Mouse (Mus musculus): ENCODE measurements around the gene Rnf225.
"Not testable (repeated sequence)": the region's sequence is repeated elsewhere in the genome, so short reads cannot be mapped to it uniquely, and the experiment has no call there.

Gene Rnf225

DNA sequence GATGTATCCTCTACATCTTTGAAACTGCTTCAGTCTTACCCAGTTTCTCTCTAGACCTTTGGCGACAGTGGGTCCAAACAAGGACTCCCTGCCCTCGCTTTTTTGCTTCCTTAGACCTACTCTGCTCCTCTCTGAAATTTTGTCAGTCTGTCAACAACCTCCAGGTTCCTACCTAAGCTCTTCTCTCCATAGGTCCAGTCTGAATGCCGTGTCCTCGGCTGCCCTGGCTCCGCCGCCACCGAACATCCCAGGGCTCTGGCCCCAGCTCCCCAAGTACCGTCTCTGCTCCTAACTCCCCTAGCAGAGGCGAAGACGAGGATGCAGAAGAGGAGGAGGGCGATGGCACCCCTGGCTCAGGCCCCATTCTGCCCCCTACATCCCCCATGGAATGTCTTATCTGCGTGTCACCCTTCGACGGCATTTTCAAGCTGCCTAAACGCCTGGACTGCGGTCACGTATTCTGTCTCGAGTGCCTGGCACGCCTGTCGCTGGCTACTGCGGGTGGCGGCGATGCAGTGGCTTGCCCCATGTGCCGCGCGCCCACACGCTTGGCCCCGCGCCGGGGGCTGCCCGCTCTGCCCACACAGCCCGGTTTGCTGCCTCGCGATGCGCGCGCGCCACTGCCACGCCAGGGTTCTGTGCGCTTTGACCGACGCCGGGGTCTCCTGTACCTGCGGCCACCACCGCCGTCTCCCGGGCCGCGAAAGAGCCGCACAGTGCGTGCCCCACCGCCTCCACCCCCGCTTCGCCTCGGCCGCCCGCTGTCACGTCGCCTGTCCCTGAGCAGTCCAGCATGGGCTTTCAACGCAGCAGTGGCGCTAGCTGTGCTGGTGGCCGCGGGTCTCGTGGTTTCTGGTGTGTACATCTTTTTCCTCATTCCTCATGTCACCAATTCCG is 725 bp downstream of the Rnf225 start:
- peak; percentile 61; the same call in 1 of the 2 replicates for ATAC-seq (ENCODE audit: insufficient number of reproducible peaks, low FRiP score, low TSS enrichment)

DNA sequence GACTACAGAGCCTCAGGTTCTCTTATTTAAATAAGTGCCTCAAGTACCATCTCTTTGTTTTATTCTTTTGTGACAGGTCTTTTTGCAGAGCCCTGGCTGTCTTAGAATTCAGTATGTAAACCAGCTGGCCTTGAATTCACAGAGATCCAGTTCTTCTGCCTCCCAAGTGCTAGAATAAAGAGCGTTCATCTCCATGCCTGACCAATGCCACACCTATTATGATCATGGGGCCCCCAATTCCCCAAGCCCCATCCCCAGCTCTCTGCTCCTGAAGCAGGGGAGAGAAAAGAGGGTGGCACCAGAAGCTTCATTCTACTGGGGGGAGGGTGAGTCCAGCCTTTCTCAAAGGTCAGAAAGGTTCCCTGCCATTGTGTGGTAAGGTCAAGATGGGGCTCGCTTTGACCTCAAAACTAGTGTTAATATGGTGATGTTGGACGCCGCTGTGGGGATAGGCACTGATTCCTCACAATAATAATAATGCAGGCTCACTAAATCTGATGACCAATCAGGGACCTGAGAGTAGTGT is 6.5 kb downstream of the Rnf225 start:
- ATAC-seq (ENCODE audit: insufficient number of reproducible peaks, low FRiP score, low TSS enrichment): no peak

DNA sequence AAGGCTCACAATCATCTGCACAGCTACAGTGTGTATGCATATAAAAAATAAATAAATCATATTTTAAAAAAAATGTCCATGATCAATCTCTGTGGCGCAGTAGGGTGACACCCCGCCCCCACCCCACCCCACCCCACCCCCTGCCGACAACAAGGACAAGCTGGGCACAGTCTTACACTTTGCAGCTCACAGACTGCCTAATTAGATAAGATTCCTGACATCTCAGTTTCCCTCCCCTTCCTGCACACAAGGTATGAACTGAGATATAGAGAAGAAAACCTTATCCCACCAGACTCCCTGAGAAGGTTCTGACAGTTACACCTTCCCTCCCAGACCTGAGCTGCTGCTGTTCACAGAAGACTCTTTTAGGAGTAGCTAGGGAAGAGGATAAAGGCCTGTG is 7.6 kb downstream of the Rnf225 start:
- ATAC-seq (ENCODE audit: insufficient number of reproducible peaks, low FRiP score, low TSS enrichment): no peak

DNA sequence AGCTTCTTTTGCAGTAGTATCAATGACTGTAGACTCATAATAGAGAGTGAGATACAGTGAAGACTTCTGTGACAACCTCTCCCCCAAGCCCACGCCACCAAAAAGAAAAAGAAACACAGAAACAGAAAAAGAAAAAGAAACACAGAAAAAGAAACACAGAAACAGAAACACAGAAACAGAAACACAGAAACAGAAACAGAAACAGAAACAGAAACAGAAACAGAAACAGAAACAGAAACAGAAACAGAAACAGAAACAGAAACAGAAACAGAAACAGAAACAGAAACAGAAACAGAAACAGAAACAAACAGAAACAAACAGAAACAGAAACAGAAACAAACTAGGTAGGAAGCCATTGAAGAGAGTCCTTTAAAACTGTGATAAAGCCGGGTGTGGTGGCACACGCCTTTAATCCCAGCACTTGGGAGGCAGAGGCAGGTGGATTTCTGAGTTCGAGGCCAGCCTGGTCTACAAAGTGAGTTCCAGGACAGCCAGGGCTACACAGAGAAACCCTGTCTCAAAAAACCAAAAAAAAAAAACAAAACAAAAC is 10.1 kb downstream of the Rnf225 start:
- ATAC-seq (ENCODE audit: insufficient number of reproducible peaks, low FRiP score, low TSS enrichment): not testable (repeated sequence)

DNA sequence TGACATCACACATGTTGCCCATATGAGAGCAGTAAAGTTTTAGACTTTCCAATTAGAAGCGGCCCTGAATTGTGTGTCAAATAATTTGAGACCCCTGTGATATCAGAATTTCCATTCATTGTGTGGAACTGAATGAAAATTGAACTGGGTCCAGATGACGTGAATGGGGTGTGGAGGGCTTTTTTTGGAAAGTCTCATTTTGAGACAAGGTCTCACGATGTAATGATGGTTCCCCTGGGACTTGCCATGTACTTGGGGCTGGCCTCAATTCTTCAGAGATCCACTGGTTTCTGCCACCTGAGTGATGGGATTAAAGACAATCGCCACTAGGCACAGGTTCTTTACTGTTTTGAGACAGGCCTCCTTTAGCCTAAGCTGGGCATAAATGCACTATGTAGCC is 13.4 kb downstream of the Rnf225 start:
- ATAC-seq (ENCODE audit: insufficient number of reproducible peaks, low FRiP score, low TSS enrichment): no peak

DNA sequence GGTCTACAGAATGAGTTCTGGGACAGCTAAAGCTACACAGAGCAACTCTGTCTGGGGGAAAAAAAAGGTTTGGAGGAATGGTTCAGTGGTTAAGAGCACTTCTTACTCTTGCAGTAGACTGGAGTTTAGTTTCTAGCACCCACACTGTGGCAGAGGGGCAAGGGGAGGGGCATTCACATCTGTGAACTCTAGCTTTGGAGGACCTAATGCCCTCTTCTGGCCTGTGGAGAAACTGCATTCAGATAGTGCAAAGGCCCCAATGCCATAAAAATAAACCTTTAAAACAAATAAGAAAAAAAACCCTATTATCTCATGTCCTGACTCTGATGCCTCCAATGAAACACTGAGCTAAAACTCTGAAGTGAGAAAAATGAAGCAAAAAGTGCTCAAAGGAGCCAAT is 16.3 kb downstream of the Rnf225 start:
- ATAC-seq (ENCODE audit: insufficient number of reproducible peaks, low FRiP score, low TSS enrichment): no peak

DNA sequence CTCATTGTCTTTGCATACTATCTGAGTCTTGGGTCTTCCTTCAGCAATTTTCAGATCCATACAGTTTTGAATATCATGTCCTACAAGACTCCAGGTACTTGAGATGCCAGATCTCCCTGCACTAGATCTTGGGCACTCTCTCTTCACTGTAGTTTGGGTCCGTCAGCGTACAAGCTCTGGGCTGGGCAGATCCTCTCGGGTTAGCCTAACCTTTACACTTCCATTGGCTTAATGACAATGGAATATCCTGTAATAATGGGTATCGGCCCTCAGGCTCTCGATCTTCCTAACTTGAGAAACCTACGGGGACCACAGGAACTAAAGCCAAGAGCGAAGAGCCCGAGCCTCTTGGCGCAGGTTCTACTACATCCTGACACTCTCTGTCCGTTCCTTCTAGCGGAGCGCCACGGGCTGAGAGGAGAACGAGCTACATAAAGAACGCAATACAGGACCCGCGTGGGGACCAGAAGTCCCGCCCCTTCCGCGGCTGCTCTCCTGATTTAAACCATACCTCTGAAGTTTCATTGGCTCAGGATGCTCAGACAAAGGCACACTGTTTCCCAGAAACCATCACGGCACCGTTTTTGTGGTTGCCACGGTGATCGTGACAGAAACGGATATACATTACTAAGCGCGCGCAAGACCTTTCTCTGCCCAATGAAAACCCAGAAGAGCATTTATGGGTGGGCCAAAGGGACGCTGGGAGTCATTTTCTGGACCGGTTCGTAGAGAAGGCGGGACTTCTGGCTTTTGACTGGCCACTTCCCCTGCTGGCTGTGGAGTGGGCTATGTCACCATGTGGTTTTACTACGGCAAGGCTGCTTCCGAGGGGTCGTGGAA is 22.0 kb downstream of the Rnf225 start:
- peak; percentile 99 for ATAC-seq (ENCODE audit: insufficient number of reproducible peaks, low FRiP score, low TSS enrichment)

DNA sequence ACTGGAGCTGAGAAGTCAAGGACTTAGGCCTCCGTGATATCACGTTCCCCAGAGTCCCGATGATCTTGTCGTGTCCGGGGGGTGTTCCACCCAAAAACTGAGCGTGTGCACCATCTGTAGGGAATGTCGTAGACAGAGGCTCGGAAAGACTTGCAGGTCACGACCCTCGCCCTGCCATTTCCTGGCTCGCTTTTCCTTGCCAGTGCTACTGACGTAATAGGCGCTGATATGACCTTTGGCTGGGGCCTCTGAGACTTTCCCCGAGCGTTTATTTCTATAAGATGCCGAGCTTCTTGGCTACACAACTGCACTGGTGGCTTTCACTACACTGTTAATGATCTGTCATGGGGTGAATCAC is 22.6 kb downstream of the Rnf225 start:
- ATAC-seq (ENCODE audit: insufficient number of reproducible peaks, low FRiP score, low TSS enrichment): no peak

DNA sequence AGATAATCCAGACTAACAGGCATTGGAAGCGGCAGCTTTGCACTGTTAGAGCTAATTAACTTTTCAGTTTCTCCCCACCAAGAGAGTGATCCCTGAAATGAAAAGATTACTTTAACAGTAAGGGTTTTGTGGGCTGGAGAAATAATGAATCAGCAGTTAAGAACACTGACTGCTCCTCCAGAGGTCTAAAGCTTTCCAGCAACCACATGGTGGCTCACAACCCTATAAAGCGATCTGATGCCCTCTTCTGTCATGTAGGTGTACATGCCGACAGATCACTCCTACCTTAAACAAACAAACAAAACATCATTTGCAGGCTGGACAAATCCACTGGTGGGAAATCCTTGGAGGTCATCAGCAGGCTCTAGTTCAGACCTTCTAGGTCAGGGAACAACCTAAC is 27.7 kb downstream of the Rnf225 start:
- ATAC-seq (ENCODE audit: insufficient number of reproducible peaks, low FRiP score, low TSS enrichment): no peak

DNA sequence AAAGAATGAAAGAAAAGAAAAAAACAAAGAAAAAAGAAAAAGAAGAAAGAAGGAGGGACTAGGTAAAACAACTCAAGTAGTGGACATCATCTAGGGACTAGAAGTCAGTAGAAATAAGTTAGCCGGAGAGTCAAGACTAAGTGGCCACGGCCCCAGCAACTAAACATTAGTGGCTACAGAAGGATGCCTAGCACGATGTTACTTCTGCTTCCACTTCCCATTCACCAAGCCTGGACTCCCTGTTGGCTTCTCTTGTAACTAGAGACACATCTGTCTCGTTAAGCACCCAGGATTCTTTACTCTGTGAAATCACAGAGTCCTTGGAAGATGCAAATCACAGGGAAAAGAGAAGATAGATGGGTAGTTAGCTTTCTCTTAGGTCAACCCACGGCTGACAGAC is 30.3 kb downstream of the Rnf225 start:
- no peak for ATAC-seq (ENCODE audit: insufficient number of reproducible peaks, low FRiP score, low TSS enrichment)

DNA sequence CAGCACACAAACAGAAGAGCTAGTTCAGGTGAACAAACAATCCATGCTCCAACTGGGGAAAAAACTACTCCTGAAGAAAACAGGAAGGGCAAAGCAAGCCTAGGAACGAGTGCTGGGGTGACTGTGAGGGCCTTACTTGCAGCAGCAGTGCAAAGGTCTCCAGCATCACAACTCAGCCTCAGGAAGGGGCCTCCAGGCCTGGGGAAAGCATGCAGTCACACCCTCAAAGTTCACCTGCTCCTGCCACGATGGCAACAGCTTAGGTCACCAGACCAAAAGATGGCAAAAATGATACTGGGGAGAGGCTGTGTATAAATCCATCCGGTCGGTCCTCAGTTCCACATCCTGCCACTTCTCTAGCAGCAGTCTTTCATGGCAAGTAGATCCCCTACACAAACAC is 31.7 kb downstream of the Rnf225 start:
- no peak for ATAC-seq (ENCODE audit: insufficient number of reproducible peaks, low FRiP score, low TSS enrichment)

DNA sequence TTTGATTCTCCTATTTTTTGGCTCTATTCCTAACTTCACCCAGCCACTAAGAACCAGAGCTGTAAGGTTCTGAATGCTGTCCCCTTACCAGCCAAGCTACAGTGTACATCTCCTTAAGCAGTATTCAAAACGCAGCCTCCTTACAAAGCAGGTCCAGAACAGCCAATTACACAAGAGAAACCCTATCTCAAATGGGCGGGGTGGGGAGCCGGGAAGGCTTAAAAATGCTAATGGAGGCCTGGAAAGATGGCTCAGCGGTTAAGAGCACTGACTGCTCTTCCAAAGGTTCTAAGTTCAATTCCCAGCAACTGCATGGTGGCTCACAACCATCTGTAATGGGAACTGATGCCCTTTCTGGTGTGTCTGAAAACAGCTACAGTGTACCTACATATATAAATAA is 32.5 kb downstream of the Rnf225 start:
- ATAC-seq (ENCODE audit: insufficient number of reproducible peaks, low FRiP score, low TSS enrichment): no peak

DNA sequence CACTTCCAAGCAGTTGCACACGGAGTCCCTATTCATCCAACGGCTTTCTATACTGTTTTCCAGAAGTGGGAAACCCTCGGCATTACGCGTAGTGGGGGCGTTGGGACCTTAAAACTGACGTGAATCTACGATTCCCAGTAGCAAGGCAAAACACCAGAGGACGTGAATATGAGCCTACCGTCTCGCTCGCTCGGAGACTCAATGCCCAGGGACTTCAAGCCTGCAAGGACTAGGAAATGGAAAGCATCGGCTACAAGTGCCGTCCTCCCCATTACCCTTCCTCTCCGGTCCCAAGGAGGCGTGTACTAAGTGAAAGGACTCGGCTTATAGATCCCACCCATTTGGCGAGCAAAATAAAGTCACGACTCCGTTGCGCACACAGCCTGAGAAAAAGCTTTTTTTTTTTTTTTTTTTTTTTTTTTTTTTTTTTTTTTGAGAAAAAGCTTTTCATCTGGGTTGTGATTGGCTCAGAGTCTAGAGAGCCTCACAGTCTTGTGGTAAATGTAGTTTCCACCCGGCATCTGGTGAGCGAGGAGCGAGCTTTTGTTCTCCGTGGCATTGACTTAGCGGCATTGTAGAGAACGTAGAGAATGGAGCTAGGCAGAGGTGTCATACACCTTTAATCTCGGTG is 34.4 kb downstream of the Rnf225 start:
- ATAC-seq (ENCODE audit: insufficient number of reproducible peaks, low FRiP score, low TSS enrichment): 0 out of 2 replicates have a peak, but pooled peaks have one; percentile 46

DNA sequence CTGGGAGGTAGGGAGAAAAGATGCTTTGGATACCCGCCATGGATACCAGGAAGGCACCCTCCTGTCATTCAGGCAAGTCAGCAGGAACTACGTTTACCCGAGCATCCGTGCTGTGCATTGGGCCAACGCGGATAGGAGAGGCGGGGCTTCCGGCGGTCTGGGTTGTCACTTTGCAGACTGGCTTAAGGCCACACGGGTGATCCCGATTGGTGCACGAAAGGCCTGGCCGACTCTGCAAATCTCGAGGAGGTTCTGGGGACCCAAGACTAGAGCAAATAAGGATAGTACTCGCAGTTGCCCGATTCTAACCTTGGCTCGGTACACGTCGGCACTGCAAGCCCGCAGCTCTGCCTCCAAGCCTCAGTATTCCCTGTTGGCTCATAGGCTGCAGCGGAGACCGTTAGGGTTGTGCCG is 38.5 kb downstream of the Rnf225 start, which contains the start of gene Zfp324:
Gene Zfp324 (plus strand): TSS at position 161 of the 414 bp plus-strand sequence.
- ATAC-seq (ENCODE audit: insufficient number of reproducible peaks, low FRiP score, low TSS enrichment): peak; percentile 87

DNA sequence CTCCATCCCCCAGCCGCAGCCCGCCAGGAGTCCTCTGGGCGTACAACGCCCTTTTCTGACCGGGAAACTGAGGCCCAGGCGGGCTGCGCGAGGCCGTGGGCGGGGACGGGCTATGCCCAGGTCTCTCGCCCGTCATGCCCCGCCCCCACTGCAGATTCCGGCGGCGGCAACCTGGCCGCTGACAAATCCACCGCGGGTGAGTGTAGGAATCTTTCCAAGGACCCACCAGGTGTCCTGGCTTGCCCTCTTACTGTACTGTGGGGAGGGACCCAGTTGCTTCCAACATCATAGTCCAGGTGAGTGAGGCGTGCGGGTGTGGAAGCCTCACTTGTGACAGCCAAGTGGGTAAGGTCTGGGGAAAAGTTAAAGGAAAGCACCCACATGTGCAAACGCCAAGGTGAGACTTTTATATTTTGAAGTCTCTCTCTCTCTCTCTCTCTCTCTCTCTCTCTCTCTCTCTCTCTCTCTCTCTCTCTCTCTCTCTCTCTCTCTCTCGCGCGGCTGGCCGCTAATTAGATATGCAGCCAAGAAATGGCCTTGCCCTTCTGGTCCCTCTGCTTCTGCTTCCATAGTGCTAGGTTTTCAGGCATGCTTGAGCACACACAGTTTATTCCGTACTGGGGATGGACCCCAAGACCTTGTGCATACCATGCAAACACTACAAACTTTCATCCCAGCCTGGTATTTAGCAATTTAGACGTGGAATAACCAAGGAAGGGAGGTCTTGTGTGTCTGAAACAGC is 39.1 kb downstream of the Rnf225 start:
- ATAC-seq (ENCODE audit: insufficient number of reproducible peaks, low FRiP score, low TSS enrichment): peak; percentile 48

DNA sequence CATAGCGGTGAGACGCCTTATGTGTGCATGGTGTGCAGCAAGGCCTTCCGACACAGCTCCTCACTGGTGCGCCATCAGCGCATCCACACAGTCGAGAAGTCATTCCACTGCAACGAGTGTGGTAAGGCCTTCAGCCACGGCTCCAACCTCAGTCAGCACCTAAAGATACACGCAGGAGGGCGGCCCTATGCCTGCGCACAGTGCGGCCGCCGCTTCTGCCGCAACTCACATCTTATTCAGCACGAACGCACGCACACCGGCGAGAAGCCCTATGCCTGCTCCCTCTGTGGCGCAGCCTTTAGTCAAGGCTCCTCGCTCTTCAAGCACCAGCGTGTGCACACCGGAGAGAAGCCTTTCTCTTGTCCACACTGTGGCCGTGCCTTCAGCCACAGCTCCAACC is 43.7 kb downstream of the Rnf225 start:
- no peak for ATAC-seq (ENCODE audit: insufficient number of reproducible peaks, low FRiP score, low TSS enrichment)

DNA sequence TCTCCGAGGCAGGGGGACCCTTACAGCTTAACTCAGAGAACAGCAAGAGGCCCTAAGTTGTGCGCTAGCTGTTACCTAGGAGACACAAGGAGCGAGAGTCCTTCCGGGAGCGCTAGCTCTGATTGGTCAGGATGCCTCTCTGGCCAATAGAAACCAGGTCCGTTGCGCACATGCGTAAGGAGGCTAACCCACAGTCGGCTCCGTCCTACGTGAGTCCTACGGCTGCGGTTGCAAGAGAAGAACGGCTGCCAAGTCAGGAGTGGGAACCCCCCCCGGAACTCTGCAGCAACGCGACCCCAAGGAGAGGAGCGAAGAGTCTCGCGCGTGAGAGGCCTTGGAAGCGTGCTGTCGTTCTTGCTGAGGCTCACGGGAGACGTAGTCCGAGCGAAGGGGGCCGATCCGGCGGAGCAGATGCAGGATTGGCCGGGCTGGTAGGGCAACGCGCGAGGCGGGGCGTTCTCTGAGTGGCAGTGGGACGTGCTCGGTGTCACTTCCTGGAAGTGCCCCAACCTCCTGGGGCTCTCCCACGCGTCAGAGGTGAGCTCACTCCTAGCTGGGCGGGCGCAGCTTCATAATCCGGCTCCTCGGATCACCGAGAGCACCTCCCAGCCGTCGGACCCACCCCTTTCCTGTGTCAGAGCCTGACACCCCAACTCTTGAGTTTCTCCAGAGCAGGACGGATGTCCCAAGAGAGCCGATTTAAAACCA is 50.6 kb downstream of the Rnf225 start, which contains the start of gene Zfp446:
Gene Zfp446 (plus strand): TSS at position 167 of the 708 bp plus-strand sequence.
- ATAC-seq (ENCODE audit: insufficient number of reproducible peaks, low FRiP score, low TSS enrichment): peak; percentile 96

DNA sequence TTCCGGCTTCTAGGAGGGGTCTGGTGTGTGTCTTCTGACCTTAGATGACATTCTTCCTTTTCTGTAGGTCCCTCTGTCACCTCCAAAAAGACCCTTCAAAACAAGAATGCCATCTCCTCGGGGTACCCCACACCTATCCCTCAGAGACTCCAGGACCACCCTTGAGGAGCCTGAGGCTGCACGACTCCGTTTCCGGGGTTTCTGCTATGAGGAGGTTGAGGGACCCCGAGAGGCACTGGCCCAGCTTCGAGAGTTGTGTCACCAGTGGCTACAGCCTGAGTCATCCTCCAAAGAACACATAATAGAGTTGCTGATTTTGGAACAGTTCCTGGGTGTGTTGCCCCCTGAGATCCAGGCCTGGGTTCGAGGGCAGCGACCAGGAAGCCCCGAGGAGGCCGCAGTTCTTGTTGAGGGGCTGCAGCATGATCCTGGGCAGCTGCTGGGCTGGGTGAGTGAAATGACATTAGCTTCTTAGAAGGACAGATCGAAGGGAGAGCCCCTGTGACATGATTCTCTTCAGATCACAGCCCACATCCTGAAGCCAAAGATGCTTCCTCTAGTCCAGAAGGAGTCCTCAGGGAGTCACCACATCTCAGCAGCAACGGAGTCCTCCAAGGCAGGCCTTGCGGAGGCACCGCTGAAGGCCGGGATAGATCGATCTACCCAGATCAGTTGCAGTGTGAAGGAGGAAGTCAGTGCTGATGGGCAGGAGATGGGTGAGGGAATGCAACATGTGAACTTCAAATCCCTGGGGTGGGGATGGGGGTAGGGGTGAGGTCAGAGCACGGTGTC is 51.9 kb downstream of the Rnf225 start:
- ATAC-seq (ENCODE audit: insufficient number of reproducible peaks, low FRiP score, low TSS enrichment): no peak
